Mouse (Mus musculus): Measurements from ENCODE around the gene Supt7l.
"Not testable (repeated sequence)": the region's sequence is repeated elsewhere in the genome, so short reads cannot be mapped to it uniquely, and the experiment has no call there.

The Supt7l gene

DNA sequence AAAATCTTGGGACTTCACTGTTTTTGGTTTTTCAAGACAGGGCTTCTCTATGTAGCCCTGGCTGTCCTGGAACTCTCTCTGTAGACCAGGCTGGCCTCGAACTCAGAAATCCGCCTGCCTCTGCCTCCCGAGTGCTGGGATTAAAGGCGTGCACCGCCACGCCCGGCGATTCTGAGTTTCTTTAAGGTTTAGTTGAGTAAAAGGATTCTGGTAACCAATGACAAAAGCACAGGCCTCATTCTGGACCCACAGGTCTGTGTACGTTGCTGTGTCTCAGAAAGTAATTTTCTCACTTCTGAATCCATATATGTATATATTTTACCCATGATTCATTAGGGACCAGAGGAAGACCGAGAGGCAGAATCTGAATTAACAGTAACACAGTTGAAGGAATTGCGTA is at the start of gene Supt7l:
Supt7l (minus strand) TSS at position 101 of the 400 bp plus-strand sequence.
- DNase-seq: not testable (repeated sequence)

GRCm38 (mm10) chr5:31576539-31576975 is 49.0 kb upstream of the Supt7l start:
- DNase-seq: peak; percentile 33

DNA sequence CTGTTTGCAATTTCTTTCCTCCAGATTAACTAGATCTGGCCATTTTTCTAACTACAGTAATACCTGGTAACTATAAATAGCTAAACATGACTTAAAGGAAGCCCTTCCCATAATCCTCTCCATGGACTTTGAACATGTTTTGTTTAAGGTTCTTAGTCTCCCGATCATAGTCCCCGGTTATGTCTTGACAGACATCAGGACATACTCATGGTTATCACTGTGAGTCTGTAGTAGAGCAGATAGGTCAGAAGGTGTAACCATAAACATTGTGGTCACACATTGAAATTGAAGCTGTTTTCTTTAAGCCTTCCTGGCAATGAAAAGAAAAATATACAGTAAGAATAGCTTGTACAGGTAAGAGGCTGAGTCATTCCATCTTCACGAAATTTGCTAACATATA is 46.1 kb upstream of the Supt7l start:
- no peak for DNase-seq

- peak; percentile 57 for DNase-seq
Measured at GRCm38 (mm10) chr5:31571023-31571608, 43.5 kb upstream of the Supt7l start.

GRCm38 (mm10) chr5:31567951-31568657 is 40.5 kb upstream of the Supt7l start:
- no peak for DNase-seq

DNA sequence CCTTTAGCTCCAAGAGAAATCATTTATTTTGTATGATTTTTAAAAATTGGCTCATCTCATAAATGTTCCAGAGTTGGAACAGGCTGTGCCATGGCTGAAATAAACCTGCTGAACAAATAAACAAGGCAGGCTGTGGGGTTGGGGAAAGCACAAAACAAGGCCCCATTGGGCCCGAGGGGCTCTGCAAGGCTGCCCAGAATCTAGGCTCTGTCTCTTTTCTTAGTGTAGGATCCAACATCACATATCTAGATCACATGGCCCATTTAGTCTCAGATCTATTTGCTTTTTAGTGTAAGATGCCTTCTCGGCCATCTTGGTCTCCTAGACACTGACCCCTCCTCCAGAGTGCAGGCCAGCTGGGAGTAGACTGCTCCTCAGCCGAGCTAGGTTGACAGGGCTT is 38.9 kb upstream of the Supt7l start:
- no peak for DNase-seq

DNA sequence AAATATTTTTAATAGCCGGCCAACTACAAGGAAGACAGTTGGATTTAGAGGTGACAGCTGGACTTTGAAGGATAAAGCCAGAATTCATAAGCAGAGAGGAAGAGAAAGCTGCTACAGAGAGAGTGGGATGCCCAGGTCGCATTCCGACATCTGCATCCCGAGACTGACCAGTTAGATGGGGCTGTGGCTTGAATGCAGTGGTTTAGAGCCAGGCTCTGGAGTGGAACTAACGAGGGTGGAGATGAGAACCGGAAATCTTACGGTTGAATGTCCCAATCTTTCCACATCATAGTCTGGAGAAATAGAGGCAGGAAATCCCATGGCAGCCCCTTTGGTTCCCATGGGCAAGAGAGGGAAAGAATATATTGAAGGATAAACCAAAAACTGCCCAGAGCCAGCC is 38.4 kb upstream of the Supt7l start:
- no peak for DNase-seq

- no peak for DNase-seq
Measured at GRCm38 (mm10) chr5:31564976-31565375, 37.4 kb upstream of the Supt7l start.

GRCm38 (mm10) chr5:31563905-31564304 is 36.3 kb upstream of the Supt7l start:
- DNase-seq: no peak

GRCm38 (mm10) chr5:31563496-31563895 is 35.9 kb upstream of the Supt7l start:
- DNase-seq: peak; percentile 64

- peak; percentile 54 for DNase-seq
Measured at GRCm38 (mm10) chr5:31562036-31562666, 34.5 kb upstream of the Supt7l start.

DNA sequence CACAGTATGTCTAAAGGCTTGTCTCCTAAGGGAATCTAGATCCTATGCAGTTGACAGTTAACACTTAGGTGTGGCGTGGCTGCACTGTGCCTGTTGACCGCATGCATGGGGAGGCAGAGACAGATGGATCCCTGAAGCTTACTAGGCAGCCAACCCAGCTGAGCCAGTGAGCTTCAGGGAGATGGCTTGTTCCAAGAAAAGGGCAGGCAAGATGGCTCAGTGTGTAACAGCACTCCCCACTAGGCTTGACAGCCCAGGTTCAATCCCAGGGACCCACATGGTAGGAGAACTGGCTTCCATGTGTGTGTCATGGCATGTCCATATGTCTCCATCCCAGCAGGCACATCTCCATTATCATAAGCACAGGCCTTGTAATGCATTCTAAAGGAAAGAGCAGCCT is 32.7 kb upstream of the Supt7l start:
- DNase-seq: no peak

DNA sequence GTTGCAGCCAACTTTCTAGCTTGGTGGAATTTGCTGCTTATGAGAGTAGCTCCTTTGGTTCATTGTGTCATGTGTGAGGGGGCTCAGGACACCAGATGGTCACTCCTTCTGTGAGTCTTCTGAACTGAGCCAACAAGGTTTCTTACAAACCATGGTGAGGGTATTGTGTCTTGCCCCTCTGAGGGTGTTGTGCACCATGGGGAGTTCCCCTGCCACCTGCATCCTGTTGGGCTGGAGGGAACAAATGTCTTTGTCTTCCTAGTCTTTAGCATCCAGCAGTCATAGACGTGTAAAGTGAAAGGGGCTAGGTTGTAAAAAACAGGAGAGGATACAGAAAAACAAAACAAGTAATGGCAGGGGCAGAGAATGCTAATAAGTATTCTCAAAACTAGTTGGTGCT is 31.8 kb upstream of the Supt7l start:
- DNase-seq: no peak

DNA sequence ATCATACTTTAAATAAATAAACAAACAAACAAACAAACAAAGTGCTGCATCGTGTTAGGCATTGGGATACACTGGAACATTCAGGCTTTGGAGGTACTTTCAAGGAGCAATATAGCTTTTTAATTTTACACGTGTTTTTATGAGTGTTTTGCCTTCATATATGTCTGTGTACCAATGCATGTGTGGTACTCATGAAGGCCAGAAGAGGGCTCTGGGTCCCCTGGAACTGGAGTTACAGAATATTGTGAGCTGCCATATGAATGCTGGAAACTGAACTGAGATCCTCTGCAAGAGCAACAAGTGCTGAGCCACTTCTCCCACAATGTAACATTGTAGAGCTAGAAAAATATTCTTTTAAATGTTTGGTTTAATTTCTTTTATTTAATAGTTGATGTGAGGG is 7.6 kb upstream of the Supt7l start:
- DNase-seq: no peak

DNA sequence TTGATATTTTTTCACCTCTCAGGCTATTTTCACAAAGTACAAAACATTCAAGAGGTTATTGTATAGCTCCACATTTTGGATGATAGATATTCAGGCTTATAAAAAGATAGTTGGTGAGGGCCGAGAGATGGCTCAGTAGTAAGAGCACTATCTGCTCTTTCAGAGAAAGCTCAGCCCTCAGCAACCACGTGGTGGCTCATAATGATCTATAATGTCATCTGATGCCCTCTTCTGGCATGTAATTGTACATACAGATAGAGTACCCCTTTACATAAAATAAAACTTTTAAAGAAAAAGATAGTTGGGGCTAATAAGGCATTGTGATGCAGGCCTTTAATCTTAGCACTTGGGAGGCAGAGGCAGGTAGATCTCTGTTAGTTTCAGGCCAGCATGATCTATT is 953 bp upstream of the Supt7l start:
- no peak for DNase-seq

DNA sequence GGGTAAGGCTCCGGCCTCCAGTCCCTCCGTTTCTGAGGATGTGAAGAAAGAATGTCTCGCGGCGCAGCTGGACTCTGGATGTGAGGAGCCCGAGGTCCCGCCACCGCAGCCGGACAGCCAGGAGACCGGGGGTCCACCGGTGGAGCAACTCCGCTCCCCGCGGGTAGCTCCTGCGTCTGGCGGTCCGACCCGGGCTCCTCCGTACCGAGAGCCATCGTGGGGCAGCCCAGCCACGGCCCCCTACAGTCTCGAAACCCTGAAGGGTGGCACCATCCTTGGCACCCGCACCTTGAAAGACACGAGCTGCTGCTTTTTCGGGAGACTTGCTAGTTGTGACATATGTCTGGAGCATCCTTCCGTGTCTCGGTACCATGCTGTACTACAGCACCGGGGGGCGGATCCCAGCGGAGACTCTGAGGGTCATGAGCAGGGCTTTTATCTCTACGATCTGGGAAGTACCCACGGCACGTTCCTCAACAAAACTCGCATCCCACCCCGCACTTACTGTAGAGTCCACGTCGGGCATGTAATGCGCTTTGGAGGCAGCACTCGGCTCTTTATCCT is 408 bp downstream of the Supt7l start:
- DNase-seq: no peak

DNA sequence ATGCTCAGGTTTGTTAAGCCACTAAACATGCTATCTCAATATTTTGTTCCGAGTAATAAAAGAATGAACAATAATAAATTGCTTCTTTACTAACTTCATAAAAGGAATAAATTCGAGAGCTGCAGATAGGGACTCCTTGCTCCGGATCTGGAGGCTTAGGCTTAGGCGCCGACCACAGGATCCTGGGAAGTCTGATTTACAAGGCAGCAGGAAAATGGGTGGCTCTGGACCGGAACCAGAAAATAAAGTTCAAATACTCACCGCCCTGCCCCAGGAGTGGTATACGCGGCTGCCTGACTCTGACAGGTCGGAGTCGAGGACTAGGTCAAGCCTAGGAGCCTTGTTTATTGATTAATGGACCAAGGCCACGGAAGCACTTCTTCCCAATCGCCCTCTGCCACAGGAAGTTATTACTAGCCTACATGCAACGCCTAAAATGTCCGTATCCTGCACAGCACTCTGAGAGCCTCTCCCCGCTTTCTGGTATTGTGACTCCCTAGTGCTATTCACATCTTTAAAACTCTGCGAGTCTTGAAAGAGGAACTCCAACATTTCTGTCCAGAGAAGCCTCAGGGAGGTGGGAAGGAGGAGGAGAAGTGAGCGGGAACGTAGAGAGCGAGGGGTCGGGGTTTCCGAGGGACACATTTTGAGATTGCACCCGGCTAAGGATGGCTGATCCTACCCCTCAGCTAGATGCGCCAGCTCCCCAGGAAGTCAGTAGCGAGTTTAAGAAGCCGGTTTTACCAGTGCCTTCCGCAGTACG is 1.1 kb downstream of the Supt7l start, which contains the start of gene Slc4a1ap:
Slc4a1ap (plus strand) TSS at position 642 of the 763 bp plus-strand sequence.
- DNase-seq: peak; percentile 88

GRCm38 (mm10) chr5:31520556-31520955 is 7.1 kb downstream of the Supt7l start:
- no peak for DNase-seq

- no peak for DNase-seq
Measured at GRCm38 (mm10) chr5:31512481-31512880, 15.1 kb downstream of the Supt7l start.

DNA sequence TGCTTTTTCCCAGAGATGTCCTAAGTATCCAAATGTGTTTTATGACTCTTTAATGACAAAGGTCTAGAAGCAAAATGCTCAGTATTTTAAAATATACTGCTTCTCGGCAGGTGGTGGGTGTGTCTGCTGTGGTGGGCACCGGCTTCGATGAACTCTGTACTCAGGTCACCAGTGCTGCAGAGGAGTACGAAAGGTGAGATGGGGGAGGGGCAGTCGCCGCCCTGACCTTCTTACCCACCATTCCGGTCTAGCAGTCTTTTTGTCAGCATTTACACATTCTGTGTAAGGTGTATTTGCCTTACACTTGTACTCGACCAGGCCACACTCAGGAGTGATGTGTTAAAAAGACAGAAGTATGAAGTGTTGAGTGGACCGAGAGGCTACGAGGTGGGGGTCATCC is 22.8 kb downstream of the Supt7l start:
- DNase-seq: no peak

DNA sequence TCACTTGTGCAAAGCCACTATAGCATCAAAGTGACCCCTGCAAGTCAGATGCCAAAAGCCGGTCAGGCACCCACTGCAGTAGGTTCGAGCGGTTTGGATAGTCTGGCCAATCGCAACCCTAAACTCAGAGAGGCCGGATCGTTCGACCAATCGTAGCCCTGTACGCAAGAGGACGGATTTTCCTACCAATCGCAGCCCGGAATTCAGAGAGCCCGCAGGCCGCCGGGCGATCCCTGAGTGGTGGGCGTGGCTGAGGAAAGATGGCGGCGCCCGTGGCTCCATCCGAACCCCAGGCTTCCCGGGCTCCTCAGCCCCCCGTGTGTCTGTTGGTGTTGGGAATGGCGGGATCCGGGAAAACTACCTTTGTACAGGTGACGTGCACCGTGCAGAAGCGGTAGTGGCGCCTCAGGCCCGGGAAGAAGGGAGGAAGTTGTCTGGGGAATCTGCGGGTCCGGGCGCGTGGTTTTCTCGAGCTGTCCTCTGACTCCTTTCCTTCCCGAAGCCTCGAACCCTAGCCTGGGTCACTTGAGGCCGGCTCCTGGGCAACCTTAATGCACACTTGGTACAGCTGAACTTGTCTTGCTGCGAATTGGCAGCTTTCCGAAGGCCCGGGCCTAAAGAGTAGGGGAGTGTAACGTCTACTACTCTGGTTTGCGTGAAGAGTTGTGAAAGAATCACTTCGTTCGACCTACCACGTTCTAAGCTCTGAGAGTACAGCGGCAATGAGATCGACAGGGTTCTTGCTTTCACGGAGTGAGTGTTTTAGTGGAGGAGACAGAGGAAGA is 32.9 kb downstream of the Supt7l start, which contains the start of gene Gpn1:
Gpn1 (plus strand) TSS at position 229 of the 785 bp plus-strand sequence.
- peak; percentile 88 for DNase-seq

DNA sequence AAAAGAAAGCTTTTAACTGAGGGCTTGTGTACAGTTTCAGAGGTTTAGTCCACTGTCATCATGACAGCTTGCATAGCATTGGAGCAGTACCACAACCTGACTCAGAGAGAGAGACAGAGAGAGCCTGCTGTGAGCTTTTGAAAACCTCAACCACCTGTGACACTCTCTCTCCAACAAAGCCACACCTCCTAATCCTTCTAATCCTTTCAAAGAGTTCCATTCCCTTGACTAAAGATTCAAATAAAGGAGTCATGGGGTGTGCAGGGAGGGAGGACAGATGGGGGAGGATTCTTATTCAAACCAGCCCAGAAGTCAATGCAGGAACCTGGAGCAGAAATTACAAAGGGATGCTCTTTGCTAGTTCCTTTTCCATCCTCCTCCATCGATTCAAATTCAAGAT is 35.6 kb downstream of the Supt7l start:
- no peak for DNase-seq

Measured in kidney, adult 18-20 months (tissue).